Mouse (Mus musculus): ENCODE results near the gene Tnfrsf21. TPM values are rescaled to one million over a fixed set of nuclear protein-coding genes. Genes with fewer than 3 reads are reported as not detected.

Gene Tnfrsf21
- total RNA-seq, 2 experiments from 2014 or later: 121 to 123 TPM

DNA sequence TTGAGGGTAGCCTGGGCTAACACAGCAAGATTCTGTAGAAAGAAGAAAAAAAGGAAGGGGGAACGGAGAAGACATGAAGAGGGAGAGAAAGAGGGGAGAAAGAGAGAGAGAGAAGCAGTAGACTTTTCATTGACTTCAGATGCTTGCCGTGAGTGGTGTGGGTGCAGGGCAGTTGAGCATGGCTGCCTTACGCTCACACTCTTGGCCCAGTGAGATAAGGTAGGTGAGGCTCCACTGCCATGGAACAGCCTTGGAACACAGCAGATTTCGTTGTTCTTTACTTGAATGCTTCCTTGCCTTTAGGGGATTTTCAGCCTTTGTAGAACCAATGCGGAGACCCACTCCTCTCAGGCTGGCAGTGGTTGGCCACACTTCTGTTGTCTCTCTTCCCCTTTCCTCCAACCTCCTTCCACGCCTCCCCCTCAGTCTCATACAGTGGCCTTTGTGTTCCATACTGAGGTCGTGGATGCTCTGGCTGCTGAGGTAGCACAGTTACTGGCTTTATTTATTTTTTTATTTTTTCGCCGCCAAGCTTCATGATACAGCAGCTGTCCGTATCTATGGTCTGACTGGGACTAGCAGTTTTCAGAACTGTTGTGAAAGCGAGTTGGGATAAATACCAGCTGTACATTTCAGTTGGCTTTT, 55.9 kb downstream of the Tnfrsf21 start:
- TF ChIP-seq CTCF (conservative IDR thresholded peaks at IDR 0.05): no peak
- no peak for DNase-seq (ENCODE audit: low spot score in 2 of 2)
- no peak overlapping the region for H3K4me3 ChIP-seq
- H3K27ac ChIP-seq: peak overlapping the region; percentile 78

GRCm38 (mm10) chr17:43072787-43073148, 56.4 kb downstream of the Tnfrsf21 start:
- DNase-seq (ENCODE audit: low spot score in 2 of 2): no peak
- peak overlapping the region; percentile 78 for H3K27ac ChIP-seq
- no peak for TF ChIP-seq CTCF (conservative IDR thresholded peaks at IDR 0.05)
- no peak overlapping the region for H3K4me3 ChIP-seq

- Histone ChIP-seq H3K27ac (no peak overlapping the region), H3K4me3 (no peak overlapping the region)
- DNase-seq (ENCODE audit: low spot score in 2 of 2): no peak
- TF ChIP-seq CTCF (conservative IDR thresholded peaks at IDR 0.05): no peak
Measured at GRCm38 (mm10) chr17:43074391-43074790, 58.0 kb downstream of the Tnfrsf21 start.

- Histone ChIP-seq H3K4me3 (no peak overlapping the region), H3K27ac (no peak overlapping the region)
- DNase-seq (ENCODE audit: low spot score in 2 of 2): no peak
- TF ChIP-seq CTCF (conservative IDR thresholded peaks at IDR 0.05): no peak
Measured at GRCm38 (mm10) chr17:43075100-43075499, 58.7 kb downstream of the Tnfrsf21 start.

DNA sequence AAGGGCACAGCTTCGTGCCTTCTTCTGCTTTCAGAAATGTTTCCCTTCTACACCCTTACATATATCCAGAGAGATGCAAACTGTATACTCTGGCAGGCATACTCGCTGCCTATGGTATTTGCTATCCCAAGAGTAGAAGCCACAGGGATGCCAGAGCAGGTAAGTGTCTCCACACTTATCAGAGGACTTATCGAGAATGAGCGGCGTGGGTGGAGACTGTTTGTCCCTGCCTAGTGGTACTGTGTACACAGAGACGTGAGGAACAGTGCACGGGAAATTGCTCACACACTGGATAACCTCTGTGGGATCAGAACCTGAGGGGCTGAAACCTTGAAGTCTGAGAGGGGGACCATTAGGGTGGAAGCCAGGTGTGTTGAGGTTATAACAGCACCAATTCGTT, 59.6 kb downstream of the Tnfrsf21 start:
- Histone ChIP-seq H3K27ac (no peak overlapping the region), H3K4me3 (no peak overlapping the region)
- TF ChIP-seq CTCF (conservative IDR thresholded peaks at IDR 0.05): no peak
- DNase-seq (ENCODE audit: low spot score in 2 of 2): no peak

GRCm38 (mm10) chr17:43076801-43077493, 60.6 kb downstream of the Tnfrsf21 start:
- TF ChIP-seq CTCF (conservative IDR thresholded peaks at IDR 0.05): no peak
- DNase-seq (ENCODE audit: low spot score in 2 of 2): peak; percentile 79 to 82
- Histone ChIP-seq H3K4me3 (peak overlapping the region; percentile 25; the same call in 1 of the 2 replicates), H3K27ac (peak overlapping the region; percentile 60)

GRCm38 (mm10) chr17:43077540-43077939, 61.2 kb downstream of the Tnfrsf21 start:
- H3K4me3 ChIP-seq: peak overlapping the region; percentile 25; the same call in 1 of the 2 replicates
- no peak for TF ChIP-seq CTCF (conservative IDR thresholded peaks at IDR 0.05)
- no peak for DNase-seq (ENCODE audit: low spot score in 2 of 2)
- H3K27ac ChIP-seq: peak overlapping the region; percentile 60

GRCm38 (mm10) chr17:43081225-43081624, 64.9 kb downstream of the Tnfrsf21 start:
- TF ChIP-seq CTCF (conservative IDR thresholded peaks at IDR 0.05): no peak
- H3K4me3 ChIP-seq: no peak overlapping the region
- DNase-seq (ENCODE audit: low spot score in 2 of 2): no peak
- H3K27ac ChIP-seq: no peak overlapping the region

DNA sequence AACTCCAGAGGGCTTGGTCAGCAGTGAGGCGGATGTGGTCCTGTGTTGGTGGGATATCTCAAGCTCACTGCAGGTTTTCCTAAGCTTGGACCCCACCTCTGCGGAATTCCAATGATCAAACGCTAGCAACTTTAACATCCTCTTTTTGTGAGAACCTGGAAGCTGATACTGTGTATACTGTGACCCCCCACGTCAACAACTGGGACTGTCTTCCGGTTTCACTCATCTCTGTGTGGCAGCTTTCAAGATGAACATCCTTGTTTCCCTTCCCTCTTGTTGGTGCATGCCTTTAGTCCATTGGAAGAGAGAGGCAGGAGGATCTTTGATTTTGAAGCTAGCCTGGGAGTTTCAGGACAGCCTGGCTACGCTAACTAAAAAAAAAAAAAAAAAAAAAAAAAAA, 73.1 kb downstream of the Tnfrsf21 start:
- no peak for TF ChIP-seq CTCF (conservative IDR thresholded peaks at IDR 0.05)
- H3K4me3 ChIP-seq: no peak overlapping the region
- DNase-seq (ENCODE audit: low spot score in 2 of 2): no peak
- no peak overlapping the region for H3K27ac ChIP-seq

GRCm38 (mm10) chr17:43090948-43091724, 74.8 kb downstream of the Tnfrsf21 start:
- DNase-seq (ENCODE audit: low spot score in 2 of 2): no peak
- TF ChIP-seq CTCF (conservative IDR thresholded peaks at IDR 0.05): no peak
- Histone ChIP-seq H3K4me3 (no peak overlapping the region), H3K27ac (peak overlapping the region; percentile 62; the same call in 1 of the 2 replicates)

DNA sequence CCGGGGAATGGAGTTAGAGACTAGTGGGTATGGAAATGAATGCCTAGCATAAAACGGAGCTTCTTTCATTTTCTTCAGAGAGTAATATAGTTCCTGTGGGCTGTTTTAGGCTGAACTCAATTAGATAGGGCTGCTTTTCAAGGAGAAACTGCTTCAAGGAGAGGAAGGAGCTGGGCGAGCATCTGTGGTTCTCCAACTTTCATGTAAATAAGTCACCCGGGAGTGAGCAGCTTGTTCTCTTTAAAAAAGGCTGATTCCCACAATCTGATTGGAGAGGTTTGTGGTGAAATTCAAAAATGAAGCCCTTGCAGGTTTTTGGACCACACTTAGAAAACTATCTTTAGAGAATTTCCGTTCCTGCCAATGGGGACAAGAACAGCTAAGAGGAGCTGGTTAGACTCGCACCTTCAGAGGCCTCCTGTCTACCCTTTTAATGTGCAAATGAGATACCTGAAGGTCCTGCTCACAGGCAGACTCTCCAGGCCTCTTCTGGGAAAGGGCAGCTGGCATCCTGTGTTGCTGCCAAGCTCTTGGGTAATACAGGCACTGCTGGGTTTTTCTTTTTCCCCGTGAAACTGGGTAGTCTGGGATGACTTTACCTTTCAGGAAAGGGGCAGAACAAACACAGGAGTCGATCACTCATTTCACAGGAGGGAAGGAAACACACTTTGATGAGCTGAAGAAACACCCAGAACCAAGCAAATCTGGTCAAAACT, 76.1 kb downstream of the Tnfrsf21 start:
- DNase-seq (ENCODE audit: low spot score in 2 of 2): peak in 1 of 2 experiments; percentile 33
- TF ChIP-seq CTCF (conservative IDR thresholded peaks at IDR 0.05): no peak
- H3K4me3 ChIP-seq: no peak overlapping the region

DNA sequence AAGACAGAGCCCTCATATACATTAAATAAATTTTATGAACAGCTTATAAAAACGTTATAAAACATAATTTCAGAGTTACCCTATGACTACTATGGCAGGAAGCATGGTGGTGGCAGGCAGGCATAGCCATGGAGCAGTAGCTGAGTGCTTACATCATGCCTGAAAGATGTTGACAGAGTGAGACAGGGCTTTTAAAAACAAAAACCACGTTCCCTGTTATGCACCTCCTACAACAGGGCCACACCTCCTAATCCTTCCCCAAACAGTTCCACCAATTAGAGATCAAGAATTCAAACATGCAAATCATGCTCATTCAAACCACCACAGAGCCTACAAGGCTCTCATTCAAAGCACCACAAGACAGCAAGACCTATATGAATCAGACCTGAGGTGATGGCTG, 77.9 kb downstream of the Tnfrsf21 start:
- no peak for DNase-seq (ENCODE audit: low spot score in 2 of 2)
- Histone ChIP-seq H3K27ac (no peak overlapping the region), H3K4me3 (no peak overlapping the region)
- no peak for TF ChIP-seq CTCF (conservative IDR thresholded peaks at IDR 0.05)

More for the DNA sequence above, 76.1 kb downstream of the Tnfrsf21 start:
- H3K27ac ChIP-seq: peak overlapping the region; percentile 62

Measured in layer of hippocampus, adult 2 months (tissue).